Mouse (Mus musculus): ENCODE results near the gene Ddx6.
A peak's percentile ranks its signal among the peaks of the same experiment; 100 is the strongest.
"Not testable (repeated sequence)": the region's sequence is repeated elsewhere in the genome, so short reads cannot be mapped to it uniquely, and the experiment has no call there.

Ddx6 gene

GRCm38 (mm10) chr9:44604779-44605615 lies at the start of gene Ddx6:
Gene Ddx6 (plus strand): TSS chr9:44604892.
- DNase-seq (ENCODE audit: low spot score): peak; percentile 55

GRCm38 (mm10) chr9:44561597-44561996 lies 43.1 kb upstream of the Ddx6 start, which contains the start of gene Cxcr5:
Gene Cxcr5 (minus strand): TSS chr9:44561877.
- no peak for DNase-seq (ENCODE audit: low spot score)

DNA sequence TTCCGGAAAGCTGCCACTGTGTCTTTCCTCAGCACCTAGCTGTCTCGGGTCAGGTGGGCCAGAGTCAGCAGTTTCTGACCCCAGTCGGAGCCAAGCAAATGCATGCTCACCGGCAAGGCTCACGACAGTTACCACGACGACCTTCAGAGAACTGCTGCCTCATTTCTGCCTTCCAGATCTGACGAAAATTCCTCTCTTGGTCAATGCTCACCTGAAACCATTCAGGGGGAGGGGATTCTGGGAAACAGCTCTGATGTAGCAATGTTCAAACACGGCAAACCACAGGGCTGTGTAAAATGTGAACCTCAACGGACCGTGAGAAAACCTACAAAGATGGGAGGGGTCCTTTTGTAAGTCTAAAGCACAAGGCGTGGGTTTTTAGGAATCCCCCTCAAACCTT lies 41.8 kb upstream of the Ddx6 start:
- no peak for DNase-seq (ENCODE audit: low spot score)

DNA sequence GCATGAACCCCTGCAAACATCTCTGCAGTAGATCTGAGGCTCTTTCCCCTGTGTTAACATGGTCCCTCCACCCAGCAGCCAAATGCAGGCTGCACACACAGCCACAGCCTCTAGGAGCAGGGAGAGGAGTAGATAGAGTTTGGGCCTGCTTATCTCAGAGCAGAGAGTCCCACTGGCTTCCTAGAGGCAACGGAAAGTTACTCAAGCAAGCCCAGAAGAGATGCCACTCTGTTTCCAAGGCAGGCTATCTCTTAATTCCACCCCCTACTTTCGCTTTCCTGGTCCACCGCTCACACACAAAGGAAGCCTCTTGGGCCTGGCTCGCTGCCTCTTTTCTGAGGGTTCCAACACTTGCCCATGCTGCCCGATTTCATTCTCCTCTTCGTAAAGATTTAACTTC lies 39.3 kb upstream of the Ddx6 start:
- DNase-seq (ENCODE audit: low spot score): no peak

- no peak for DNase-seq (ENCODE audit: low spot score)
Observed at GRCm38 (mm10) chr9:44567338-44568082, 37.2 kb upstream of the Ddx6 start.

- no peak for DNase-seq (ENCODE audit: low spot score)
Observed at GRCm38 (mm10) chr9:44568083-44568455, 36.6 kb upstream of the Ddx6 start.

DNA sequence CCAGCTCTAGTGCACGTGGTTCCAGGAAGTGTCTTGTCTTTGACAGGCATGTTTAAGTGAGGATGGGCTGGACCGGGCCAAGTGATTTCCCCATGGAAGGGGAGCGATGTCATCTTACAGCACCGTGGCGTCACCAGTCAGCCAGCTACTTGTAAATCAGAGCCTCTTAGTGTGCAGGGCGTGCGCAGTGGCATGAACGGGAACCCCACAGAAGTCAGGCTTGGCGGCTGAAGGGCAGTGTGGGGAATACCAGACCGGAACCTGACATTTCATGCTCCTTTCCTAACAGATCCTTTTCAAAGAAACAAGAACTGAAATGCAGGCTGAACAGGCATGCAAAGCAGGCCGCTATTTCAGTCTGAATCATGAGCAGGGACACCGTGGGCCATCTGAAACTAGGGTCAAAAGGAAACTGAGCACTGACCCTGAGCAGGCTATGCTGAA lies 33.7 kb upstream of the Ddx6 start:
- DNase-seq (ENCODE audit: low spot score): no peak

- DNase-seq (ENCODE audit: low spot score): no peak
Observed at GRCm38 (mm10) chr9:44573306-44573705, 31.4 kb upstream of the Ddx6 start.

GRCm38 (mm10) chr9:44575095-44575494 lies 29.6 kb upstream of the Ddx6 start:
- no peak for DNase-seq (ENCODE audit: low spot score)

- DNase-seq (ENCODE audit: low spot score): not testable (repeated sequence)
Observed at GRCm38 (mm10) chr9:44576046-44576445, 28.6 kb upstream of the Ddx6 start.

- no peak for DNase-seq (ENCODE audit: low spot score)
Observed at GRCm38 (mm10) chr9:44579392-44579791, 25.3 kb upstream of the Ddx6 start.

GRCm38 (mm10) chr9:44580085-44580484 lies 24.6 kb upstream of the Ddx6 start:
- DNase-seq (ENCODE audit: low spot score): no peak

GRCm38 (mm10) chr9:44581423-44581822 lies 23.3 kb upstream of the Ddx6 start:
- no peak for DNase-seq (ENCODE audit: low spot score)

DNA sequence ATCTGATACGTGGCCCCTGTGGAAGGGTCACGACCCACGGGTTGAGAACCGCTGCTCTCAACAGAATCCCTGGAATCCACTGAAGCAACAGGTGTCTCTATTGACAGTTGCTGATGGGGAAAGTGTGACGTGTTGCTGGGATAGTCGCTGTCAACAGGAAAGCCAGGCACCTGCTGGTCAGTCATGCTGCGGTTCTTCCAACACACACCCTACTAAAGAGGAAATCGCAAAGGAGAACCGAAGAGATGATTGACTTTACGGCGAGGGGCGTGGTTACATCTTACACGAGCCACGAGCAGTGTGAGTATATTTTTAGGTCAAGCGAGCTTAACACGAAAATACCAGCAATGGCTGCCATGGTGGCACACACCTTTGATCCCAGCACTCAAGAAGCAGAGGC lies 22.3 kb upstream of the Ddx6 start:
- no peak for DNase-seq (ENCODE audit: low spot score)

DNA sequence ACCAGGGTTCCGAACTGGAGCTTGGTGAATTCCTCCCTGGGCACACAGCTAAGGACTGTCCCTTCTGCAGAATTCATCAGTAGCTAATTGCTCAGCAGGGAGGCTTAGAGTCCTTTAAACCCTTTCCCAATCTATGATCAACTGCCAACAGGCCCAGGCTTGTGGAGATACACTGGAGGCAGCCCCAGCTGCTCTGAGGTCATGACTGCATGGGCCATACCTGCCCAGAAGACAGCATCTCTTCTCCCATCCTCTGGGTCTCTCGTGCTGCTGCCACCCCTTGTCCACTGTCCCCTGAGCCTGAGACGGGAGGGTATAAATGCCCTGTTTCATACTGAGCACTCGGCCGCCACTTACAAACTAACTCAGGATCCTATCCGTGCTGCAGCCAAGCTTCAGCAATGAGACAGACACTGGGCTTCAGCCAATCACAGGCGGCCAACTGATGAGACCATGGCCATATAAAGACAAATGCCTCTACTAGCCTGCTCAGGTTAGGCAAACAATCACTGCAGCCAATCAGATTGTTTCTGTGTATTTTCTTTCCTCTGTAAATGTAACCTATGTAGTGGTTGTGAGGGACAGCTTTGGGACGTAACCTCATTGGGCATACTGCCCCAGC lies 17.9 kb upstream of the Ddx6 start:
- DNase-seq (ENCODE audit: low spot score): no peak

- no peak for DNase-seq (ENCODE audit: low spot score)
Observed at GRCm38 (mm10) chr9:44587262-44588160, 17.2 kb upstream of the Ddx6 start.

GRCm38 (mm10) chr9:44588605-44589004 lies 16.1 kb upstream of the Ddx6 start:
- no peak for DNase-seq (ENCODE audit: low spot score)

- DNase-seq (ENCODE audit: low spot score): no peak
Observed at GRCm38 (mm10) chr9:44589095-44589494, 15.6 kb upstream of the Ddx6 start.

- no peak for DNase-seq (ENCODE audit: low spot score)
Observed at GRCm38 (mm10) chr9:44590969-44591368, 13.7 kb upstream of the Ddx6 start.

DNA sequence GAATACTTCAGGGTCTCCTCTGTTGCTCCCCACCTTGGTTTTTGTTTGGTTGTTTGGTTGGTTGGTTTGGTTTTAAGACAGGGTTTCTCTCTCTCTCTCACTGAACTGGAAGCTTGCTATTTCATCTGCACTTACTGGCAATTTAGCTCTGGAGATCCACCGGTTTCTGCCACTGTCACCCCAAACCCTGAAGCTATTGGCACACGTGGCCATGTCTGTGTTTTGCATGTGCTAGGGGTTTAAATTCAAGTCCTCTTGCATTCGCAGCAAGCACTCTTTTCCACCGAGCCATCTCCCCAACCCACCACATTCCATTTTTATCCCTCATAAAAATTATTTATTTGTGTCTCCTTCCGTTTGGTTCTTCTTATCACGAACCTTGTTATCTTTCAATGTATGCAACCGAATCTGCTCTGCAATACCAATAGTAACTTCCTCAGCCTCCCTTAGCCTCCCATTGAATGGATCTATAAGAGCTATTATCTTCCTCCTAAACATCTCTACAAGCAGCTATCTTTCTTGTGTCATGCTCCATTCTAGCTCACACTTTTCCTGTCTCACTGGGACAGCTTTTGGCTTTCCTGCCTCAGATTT lies 13.0 kb upstream of the Ddx6 start:
- DNase-seq (ENCODE audit: low spot score): no peak

- DNase-seq (ENCODE audit: low spot score): no peak
Observed at GRCm38 (mm10) chr9:44593221-44593620, 11.5 kb upstream of the Ddx6 start.
